Mouse (Mus musculus) kidney, postnatal 14 days (tissue): Measurements from ENCODE around the gene Gm17026.
"Not testable (repeated sequence)": the region's sequence is repeated elsewhere in the genome, so short reads cannot be mapped to it uniquely, and the experiment has no call there.

Source experiments
- DNase-seq: peaks from one replicate; pipeline ENCODE4 v3.0.0; 2022; ENCODE audit warnings: mixed read lengths

The Gm17026 gene

GRCm38 (mm10) chr14:42259948-42260347, at the start of gene Gm17026:
Gm17026 (minus strand) TSS chr14:42260048.
- not testable (repeated sequence) for DNase-seq

DNA sequence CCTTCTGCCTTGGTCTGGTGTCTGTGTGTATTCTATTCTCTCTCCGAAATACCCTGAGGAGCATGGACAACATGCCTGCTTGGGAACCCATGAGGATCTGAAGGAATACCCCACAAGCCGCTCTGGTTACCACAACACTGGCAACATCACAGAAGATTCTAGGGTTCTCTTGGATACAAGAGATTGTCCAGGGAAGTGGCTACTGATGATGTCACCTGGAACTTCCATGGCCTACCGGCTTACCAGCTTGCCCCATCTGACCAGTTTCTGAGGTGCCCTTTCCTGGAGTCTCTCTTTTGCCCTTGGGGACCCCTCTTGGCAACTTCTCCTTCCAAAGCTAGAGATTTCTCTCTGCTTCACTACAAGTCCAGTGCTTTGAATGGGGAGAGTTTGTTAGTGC, 37.4 kb upstream of the Gm17026 start, which contains the start of gene Gm9611:
Gene Gm9611, minus strand, starts transcription at position 101 of the 400 bp plus-strand sequence.
- not testable (repeated sequence) for DNase-seq

DNA sequence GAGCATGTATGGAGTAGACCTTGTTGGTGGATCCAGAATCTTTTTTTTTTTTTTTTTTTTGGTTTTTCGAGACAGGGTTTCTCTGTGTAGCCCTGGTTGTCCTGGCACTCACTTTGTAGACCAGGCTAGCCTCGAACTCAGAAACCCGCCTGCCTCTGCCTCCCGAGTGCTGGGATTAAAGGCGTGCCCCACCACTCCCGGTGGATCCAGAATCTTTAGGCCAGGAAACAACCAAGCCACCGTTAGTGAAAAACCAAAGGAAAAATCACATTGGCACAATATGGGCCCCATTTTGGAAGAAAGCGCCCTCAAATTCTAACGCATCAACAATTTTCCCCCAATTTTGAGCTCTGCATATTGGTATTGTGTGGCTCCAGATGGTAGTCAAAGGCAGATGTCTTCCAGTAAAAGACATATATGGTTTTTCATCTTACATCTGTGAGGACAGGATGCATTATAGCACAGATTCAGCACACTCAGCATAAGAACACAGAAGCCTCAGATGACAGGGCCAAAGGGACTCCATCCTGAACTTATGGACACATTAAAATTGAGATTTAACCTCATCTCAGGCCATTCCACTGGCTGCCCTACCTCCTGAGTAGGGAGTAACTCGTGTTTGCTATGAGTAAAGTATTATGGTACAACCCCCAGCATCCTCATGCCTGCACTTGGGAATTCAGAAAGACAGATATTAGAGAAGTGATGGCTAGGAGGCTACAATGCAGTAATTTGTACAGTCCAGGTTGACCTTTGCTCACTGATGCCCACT, 42.9 kb downstream of the Gm17026 start:
- DNase-seq: peak; percentile 3
